Mouse (Mus musculus) bone marrow, adult 2 months (tissue): ENCODE measurements at regions not wholly inside any gene's neighbourhood (a gene's known extent, or its start where the extent isn't known, plus 50 kb on each side); places are given as distances from the start of the nearest gene placed in this dataset.

Source experiments
- CTCF ChIP-seq: fragments of 200-500 bp; IDR thresholded peaks from 2 replicates; pipeline ENCODE4 v1.5.1; 2011; ENCODE audit warnings: low read length, control low read depth; ENCODE audit not compliant: control insufficient read depth, insufficient read depth
- POLR2A ChIP-seq: fragments of 200-500 bp; IDR thresholded peaks from 2 replicates; pipeline ENCODE4 v1.6.1; 2011; ENCODE audit warnings: low read depth, mild to moderate bottlenecking, control low read depth, low read length, borderline replicate concordance; ENCODE audit not compliant: control insufficient read depth

DNA sequence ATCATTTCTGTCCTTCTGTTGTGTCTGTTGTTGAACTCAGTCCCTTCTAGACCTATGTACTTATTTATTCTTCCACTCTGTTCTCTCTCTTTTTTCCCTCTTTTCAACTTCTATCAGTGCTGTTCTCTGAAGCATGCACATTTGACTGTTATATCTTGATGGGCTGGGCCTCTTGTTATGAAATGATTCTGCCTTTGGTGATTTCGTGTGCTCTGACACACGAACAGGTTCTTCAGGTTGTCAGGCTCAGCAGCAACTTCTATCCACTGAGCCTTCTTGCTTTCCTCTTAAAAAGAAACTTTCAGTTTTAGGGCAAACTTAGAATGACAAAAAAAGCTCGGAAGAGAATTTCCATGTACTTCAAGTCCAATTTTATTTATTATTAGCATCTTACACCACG is 83.4 kb upstream of the Mef2a start:
- TF ChIP-seq POLR2A, result no peak
- TF ChIP-seq CTCF, result no peak
